Mouse (Mus musculus) heart, adult 11 months (tissue): ENCODE data around the gene Emp1.

Experiments
- DNase-seq: peaks from one replicate; pipeline ENCODE4 v3.0.0; 2022

Gene Emp1

DNA sequence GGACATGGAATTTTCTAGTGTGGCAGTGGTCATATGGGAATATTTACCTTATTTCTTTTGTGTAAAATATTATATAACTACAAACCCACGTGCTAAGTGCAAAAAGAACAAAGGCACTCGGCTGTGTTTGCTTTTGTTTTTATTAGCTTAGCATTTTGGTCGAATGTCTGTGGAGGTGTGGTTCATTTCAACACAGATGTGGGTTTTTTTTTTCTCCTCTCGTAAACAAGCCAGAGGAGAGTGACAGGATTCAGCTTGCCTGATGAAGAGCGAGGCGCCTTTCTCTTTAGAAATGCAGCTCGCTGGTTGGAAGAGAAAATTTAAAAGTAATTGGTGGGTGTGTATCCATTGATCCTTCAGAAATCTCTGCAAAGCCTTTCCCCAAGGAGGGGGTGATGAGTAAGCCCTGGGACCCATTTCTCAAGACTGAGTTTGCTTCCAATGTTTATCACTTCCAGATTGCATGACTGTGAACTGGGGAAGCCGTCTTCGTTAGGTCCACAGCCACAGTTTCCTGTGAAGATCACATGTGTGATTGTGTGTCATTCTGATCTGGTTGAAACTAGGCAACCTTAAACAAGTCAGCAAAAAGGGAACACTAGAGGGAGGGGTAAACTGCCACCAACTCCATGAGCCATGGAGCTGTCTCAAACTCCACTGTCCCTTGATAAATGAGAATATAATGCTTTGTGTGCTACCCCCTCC is 1.8 kb downstream of the Emp1 start:
- peak; percentile 97 for DNase-seq

- DNase-seq, result peak; percentile 100
Measured at GRCm38 (mm10) chr6:135364891-135365301, 2.6 kb downstream of the Emp1 start.

GRCm38 (mm10) chr6:135365614-135366013 is 3.3 kb downstream of the Emp1 start:
- DNase-seq, result peak; percentile 82

DNA sequence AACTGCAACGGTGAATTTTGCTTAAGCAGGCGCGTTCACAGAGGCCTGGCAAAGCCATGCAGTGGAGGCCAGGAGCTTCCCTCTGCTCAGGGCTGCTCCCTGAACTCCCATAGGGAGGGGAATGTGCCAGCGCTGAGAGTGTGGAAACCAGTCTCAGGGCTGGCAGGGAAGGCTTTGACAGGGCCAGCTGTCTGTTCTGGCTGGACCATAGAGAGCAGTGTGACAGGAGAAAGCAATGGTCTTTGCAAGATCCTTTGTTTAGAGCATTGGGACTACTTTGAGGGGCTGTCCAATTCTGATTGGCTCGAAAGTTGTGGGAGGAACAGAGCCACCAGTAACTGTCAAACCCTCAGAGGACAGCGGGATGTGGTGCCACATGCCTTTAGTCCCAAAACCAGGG is 5.9 kb downstream of the Emp1 start:
- peak; percentile 95 for DNase-seq

DNA sequence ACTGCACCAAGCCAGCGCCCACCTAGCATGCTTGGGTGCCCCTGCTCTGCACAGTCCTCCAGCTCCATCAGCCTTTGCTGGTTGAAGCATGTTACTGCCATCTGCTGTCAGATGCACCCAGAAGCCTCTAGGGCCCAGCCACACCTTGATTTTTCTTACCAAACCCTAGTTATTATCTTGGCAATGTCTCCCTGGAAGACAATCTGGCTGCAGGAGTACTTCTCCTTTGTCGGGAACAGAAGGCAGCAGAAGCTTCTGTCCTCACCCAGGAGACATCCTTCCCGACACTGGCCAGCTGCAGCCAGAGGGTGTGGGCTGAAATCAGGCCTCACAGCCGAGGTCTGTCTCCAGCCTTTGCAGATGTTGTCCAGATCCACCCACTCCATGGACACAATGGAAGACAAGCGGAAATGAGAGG is 7.2 kb downstream of the Emp1 start:
- DNase-seq, result peak; percentile 99

- peak; percentile 91 for DNase-seq
Measured at GRCm38 (mm10) chr6:135370954-135371353, 8.6 kb downstream of the Emp1 start.

DNA sequence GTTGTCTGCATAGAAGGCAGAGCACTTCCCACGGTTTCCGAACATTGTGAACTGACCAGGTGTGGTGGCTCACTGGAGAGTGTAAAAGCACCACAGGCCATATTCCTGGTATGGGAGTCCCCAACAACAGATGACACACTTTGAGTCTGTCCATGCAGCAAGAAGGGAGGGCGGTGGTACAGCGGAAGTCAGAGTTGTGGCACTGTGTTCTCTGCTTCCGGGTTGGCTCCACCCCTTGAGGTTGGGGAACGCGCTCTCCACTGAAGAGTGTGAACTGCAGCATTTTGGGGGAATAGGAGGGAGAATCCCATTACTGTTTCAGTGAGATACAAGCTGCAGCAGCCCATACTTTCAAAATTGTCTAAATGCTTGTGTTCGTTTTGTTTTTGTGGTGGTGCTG is 11.0 kb downstream of the Emp1 start:
- DNase-seq, result no peak

- DNase-seq, result peak; percentile 78
Measured at GRCm38 (mm10) chr6:135375818-135376217, 13.5 kb downstream of the Emp1 start.

DNA sequence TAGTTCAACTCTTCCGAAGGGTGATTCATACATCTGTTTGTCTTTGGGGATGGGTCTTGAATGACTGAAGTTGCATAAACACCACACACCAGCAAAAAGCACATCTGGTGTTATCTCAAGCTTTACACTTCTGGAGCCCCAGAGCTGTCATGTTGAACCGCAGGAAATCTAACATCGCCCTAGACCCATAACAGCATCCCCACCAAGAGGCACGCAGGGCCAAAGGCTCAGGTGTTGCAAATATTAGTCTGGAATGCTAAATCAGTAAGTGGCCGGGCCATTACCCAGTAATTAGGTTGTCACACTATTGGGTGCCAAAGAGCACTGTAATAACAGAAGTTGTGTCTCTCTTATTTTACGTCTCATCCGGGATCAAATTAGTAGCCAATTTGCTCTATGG is 13.9 kb downstream of the Emp1 start:
- no peak for DNase-seq

- no peak for DNase-seq
Measured at GRCm38 (mm10) chr6:135377583-135378319, 15.4 kb downstream of the Emp1 start.

DNA sequence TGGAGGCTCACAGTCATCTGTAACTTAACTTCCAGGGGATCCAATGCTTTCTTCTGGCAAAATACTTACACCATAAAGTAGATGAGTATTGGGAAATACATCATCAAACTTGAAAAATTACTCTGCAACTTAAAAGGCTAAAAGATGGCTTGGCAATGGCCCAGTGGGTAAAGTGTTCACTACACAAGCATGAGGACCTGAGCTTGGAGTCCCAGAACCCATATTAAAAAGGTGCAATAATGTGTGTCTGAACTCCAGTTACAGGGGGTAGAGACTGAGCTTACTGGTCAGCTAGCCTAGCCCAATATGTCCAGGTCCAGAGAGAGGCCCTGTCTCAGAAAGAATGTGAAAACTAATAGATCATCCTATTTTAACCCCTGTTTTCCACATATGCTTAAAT is 21.6 kb downstream of the Emp1 start:
- DNase-seq, result no peak

- DNase-seq, result peak; percentile 76
Measured at GRCm38 (mm10) chr6:135385738-135386459, 23.6 kb downstream of the Emp1 start.

GRCm38 (mm10) chr6:135387653-135388052 is 25.3 kb downstream of the Emp1 start:
- no peak for DNase-seq

DNA sequence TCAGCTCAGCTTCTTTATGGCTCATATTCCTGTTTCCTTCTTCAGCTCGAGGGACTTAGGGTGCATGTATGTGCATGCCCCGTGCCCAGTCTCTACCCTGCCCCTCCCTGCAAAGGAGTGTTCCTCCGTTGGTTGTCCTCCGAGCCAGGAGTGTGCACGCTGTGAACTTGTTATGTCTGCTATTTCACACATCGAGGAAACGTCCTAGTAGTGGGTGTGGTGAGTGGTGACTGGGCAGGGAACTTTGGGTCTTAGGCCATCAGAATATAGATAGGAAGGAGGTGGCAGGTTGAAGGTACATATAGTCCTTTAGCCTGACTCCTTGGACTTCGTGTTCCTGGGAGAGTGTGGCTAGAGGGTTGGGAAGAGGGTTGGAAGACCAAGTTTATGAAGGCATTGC is 26.4 kb downstream of the Emp1 start:
- peak; percentile 83 for DNase-seq

- DNase-seq, result no peak
Measured at GRCm38 (mm10) chr6:135390398-135390797, 28.1 kb downstream of the Emp1 start.

- no peak for DNase-seq
Measured at GRCm38 (mm10) chr6:135395375-135395774, 33.0 kb downstream of the Emp1 start.

DNA sequence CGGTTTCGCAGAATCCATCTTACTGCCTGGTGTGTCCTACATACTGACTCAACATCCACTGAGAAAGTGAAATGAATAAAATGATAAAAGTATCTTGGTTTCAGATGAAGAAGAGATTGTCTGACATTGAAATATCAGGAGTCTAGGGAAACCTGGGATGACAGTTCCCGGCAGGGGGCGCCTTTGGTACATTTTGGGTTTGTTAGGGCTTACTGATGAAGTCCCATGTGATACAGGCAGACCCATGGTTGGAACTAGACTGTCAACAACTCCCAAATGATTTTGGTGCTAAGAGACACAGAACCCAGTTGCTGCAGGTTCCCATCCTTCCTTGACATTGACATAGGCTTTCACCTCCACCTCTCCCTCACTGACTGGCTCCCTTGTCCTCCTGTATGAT is 34.7 kb downstream of the Emp1 start:
- no peak for DNase-seq

- DNase-seq, result peak; percentile 57
Measured at GRCm38 (mm10) chr6:135397788-135398187, 35.4 kb downstream of the Emp1 start.

DNA sequence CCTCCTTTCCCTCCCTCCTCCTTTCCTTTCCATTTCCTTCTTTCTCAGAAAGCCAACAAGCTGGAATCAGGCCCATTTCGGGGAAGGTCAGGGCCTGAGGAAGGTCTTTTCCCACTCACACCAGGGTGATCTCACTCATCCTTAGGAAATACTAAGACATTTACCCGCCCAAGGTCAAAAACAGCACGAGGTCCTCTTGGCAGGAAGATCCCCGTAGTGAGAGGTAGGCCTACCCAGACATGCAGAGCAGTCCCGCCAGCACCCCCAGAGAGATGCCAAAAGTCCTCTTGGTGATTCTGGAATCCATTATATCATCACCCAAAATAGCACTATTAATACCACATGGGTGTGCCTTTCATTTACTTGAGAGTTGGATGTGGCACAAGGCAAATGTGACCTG is 36.5 kb downstream of the Emp1 start:
- DNase-seq, result peak; percentile 97

DNA sequence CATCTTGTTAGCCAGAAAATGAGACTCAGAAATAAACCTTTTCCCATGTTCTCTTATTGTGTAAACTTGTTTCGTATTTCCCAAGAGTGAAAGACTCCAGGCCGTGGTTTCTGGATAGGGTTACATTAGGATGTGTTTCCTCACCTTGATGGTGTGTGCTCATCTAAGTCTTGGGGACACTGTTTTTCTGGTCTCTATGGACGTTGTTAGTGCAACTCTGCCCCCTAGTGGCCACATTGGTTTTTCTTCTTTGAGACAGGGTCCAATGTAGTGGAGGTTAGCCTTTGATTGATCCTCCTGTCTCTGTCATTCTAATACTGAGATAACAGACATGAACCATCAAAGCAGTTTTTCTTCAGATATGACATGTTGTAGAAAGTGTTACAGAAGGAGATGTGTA is 38.0 kb downstream of the Emp1 start:
- peak; percentile 92 for DNase-seq

DNA sequence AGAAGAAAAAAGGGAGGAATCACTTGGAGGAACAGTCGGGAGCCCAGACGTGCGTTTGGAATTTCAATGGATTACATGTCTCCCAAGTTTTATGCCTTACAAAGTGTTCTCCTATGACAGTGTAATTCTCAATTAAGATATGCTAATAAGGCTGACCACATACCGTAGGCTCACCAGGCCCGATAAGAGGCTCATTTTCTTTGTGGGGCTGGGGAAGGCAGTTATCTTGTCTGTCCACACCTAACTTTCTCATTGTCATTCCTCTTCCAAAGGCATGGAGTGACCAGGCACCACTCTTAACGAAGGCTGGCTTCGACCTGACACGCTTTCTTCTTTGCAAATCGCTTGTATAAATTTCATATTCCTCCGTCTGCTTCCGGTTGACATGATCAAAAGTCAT is 42.7 kb downstream of the Emp1 start:
- DNase-seq, result no peak

DNA sequence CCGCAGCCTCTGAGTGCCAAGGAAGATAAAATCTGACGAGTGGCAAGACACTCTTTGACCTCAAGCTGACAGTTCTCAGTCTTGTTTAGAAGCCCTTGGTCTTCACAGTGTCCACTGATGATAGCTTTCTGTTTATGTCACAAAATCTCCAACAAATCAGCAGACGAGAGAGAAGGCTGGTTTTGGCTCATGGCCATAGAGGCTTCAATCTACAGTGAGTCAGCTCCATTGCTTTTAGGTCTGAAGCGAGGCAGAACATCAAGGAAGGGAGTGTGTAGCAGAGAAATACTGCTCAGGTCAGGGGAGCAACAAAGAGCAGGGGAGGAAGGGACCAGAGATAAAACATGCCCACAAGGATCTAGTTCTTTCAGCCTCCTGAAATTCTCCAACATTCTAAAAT is 45.0 kb downstream of the Emp1 start:
- no peak for DNase-seq

- DNase-seq, result no peak
Measured at GRCm38 (mm10) chr6:135411712-135412319, 49.5 kb downstream of the Emp1 start.
